Mouse (Mus musculus) forebrain, postnatal 0 days (tissue): ENCODE results near the gene Adap1. TPM values are rescaled to one million over a fixed set of nuclear protein-coding genes. Genes with fewer than 3 reads are reported as not detected.
"Not testable (repeated sequence)": the region's sequence is repeated elsewhere in the genome, so short reads cannot be mapped to it uniquely, and the experiment has no call there.

ENCODE experiments used
- ATAC-seq: fragments of 200-750 bp; cut with Nextera tagmentation; 2 replicates; pipeline ENCODE4 v1.8.0; 2017; ENCODE audit warnings: mild to moderate bottlenecking, moderate library complexity
- DNase-seq: peaks from one replicate; pipeline ENCODE4 v3.0.0-alpha.2; 2015
- H3K27ac ChIP-seq: fragments of 300-500 bp; sonication (generic); 2 replicates; pipeline ENCODE4 v1.5.1; 2014; ENCODE audit warnings: low read depth, mild to moderate bottlenecking, antibody characterized with exemption, low read length, moderate library complexity, mixed read lengths
- H3K27me3 ChIP-seq: fragments of 300-500 bp; sonication (generic); 2 replicates; pipeline ENCODE4 v1.6.1; 2014; ENCODE audit warnings: mild to moderate bottlenecking, low read length, mixed read lengths; ENCODE audit not compliant: insufficient read depth
- H3K36me3 ChIP-seq: fragments of 300-500 bp; sonication (generic); 2 replicates; pipeline ENCODE4 v1.6.1; 2014; ENCODE audit warnings: mild to moderate bottlenecking, moderate library complexity; ENCODE audit not compliant: insufficient read depth
- H3K4me1 ChIP-seq: fragments of 300-500 bp; sonication (generic); 2 replicates; pipeline ENCODE4 v1.6.1; 2014; ENCODE audit warnings: antibody characterized with exemption; ENCODE audit not compliant: insufficient read depth
- H3K4me2 ChIP-seq: fragments of 300-500 bp; sonication (generic); 2 replicates; pipeline ENCODE4 v1.6.1; 2014; ENCODE audit warnings: low read depth, mild to moderate bottlenecking, moderate library complexity
- H3K4me3 ChIP-seq: fragments of 300-500 bp; sonication (generic); 2 replicates; pipeline ENCODE4 v1.5.1; 2014; ENCODE audit warnings: low read depth, low read length, mixed read lengths
- H3K9ac ChIP-seq: fragments of 300-500 bp; sonication (generic); 2 replicates; pipeline ENCODE4 v1.6.1; 2014; ENCODE audit warnings: mild to moderate bottlenecking
- H3K9me3 ChIP-seq: fragments of 300-500 bp; sonication (generic); 2 replicates; pipeline ENCODE4 v1.6.1; 2016; ENCODE audit warnings: low read length
- CTCF ChIP-seq: sonication (generic); IDR thresholded peaks from 2 replicates; pipeline ENCODE4 v1.5.1; 2016; ENCODE audit warnings: antibody characterized with exemption, control low read depth, low read depth
- WGBS: fragments of 180-500 bp; shearing (Covaris S2); extraction: QIAGEN DNeasy Blood & Tissue Kit; methylation state at CpG from one replicate; pipeline ENCODE4 v1.1.7; 2014; 5-methylcytosine and 5-hydroxymethylcytosine counted together
- polyA plus RNA-seq: library from polyadenylated mRNA; unstranded; fragments of >200 nt; fragmentation: Nextera tagmentation; extraction: Ambion mirVana; gene quantifications from 2 replicates; pipeline ENCODE4 v1.2.1, GENCODE M21; 2015
- total RNA-seq: library from RNA; depleted of rRNA; stranded (reverse); fragments of >200 nt; gene quantifications from 2 replicates; pipeline ENCODE4 v1.2.3, GENCODE M21; 2014

Gene Adap1
- total and polyA plus RNA-seq, 2 experiments from 2014 or later: 128 to 188 TPM

DNA sequence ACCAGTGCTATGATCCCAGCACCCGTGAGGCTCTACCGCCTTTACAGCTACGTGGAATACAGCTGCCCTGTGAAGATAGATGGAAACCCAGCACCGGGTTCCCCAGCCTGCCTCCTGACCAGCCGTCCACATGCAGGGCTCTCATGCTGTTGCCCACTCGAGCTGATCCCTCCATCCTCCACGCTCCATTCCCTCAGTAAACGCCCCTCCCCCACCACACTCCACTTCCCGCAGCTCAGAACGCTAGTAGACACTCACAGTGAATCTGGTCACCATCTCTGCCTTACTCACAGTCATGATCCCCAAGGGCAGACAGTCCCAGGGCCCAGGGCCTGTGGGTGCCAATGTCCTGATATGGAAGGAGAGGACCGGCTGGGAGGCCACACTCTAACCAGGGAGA is 13.5 kb upstream of the Adap1 start:
- no peaks in the 10 kb centered on the region for H3K27me3 ChIP-seq
- no peak for TF ChIP-seq CTCF
- no peak overlapping the region for H3K4me3 ChIP-seq
- peaks cover 2% of the 10 kb centered on the region; the same call in 1 of the 2 replicates for H3K4me1 ChIP-seq
- H3K27ac ChIP-seq: no peak overlapping the region
- WGBS: 85% methylated on average over 11 of the region's 11 CpGs
- H3K9me3 ChIP-seq: no peaks in the 10 kb centered on the region
- no peak for ATAC-seq
- no peak overlapping the region for H3K4me2 ChIP-seq
- DNase-seq: no peak
- no peak overlapping the region for H3K9ac ChIP-seq
- peaks cover 76% of the 10 kb centered on the region for H3K36me3 ChIP-seq

DNA sequence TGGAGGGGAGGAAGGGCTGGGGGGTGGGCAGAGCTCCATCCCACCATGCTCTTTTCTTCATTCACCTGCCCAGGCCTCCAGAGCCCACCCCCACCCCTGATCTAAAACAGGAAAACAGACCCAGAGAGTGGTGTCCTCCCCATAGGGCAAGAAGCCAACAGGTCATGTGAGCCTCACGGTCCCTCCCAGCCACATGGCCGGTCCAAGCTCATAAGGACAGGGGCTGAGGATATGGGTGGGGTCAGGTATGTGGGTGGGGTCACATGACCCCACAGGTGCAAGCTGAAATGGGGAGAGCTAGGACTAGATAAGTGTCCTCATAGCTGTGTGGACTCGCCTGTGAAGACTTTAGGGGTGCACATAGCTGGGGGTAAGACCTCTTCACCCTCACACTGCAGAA is 13.0 kb upstream of the Adap1 start:
- H3K36me3 ChIP-seq: peaks cover 76% of the 10 kb centered on the region
- no peak overlapping the region for H3K27ac ChIP-seq
- no peaks in the 10 kb centered on the region for H3K27me3 ChIP-seq

DNA sequence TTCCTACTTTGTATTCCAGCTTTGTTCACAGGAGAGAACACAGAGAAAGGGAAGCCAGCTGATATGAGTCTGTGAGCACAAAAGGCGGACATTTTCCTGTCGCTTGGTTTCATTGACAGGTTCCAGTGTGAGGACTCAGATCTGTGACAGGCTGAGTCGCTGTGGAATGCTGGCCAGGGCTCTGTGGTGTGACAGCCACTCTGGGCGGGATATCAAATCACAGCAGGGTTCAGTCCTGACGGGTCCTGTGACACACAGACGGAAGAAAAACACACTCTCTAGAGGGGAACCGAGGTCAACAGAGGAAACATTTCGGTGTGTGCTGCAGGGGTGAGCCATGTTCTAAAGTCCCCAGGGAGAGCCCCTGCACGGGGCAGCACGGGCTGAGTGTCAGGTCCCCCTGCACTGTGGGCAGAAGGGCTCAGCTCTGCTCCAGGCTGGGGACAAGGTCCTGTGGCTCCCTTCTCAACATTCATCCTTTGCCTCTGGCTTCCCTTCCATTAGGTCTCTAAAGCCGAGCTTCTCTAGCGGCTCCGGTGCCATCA is 12.5 kb upstream of the Adap1 start:
- no peak overlapping the region for H3K9ac ChIP-seq
- ATAC-seq (no peak), DNase-seq (no peak)
- H3K27me3 ChIP-seq: no peaks in the 10 kb centered on the region
- no peaks in the 10 kb centered on the region for H3K9me3 ChIP-seq
- no peak overlapping the region for H3K4me3 ChIP-seq
- no peak overlapping the region for H3K27ac ChIP-seq
- H3K36me3 ChIP-seq: peaks cover 76% of the 10 kb centered on the region
- TF ChIP-seq CTCF: no peak
- H3K4me1 ChIP-seq: no peaks in the 10 kb centered on the region
- H3K4me2 ChIP-seq: no peak overlapping the region
- WGBS: 80% methylated on average over 13 of the region's 13 CpGs

More for the DNA sequence above, 13.0 kb upstream of the Adap1 start:
- no peaks in the 10 kb centered on the region for H3K9me3 ChIP-seq
- 90% methylated on average over 3 of the region's 3 CpGs for WGBS
- no peaks in the 10 kb centered on the region for H3K4me1 ChIP-seq
- ATAC-seq: no peak
- H3K4me3 ChIP-seq: no peak overlapping the region
- no peak for TF ChIP-seq CTCF
- H3K4me2 ChIP-seq: no peak overlapping the region
- DNase-seq: no peak
- H3K9ac ChIP-seq: no peak overlapping the region

DNA sequence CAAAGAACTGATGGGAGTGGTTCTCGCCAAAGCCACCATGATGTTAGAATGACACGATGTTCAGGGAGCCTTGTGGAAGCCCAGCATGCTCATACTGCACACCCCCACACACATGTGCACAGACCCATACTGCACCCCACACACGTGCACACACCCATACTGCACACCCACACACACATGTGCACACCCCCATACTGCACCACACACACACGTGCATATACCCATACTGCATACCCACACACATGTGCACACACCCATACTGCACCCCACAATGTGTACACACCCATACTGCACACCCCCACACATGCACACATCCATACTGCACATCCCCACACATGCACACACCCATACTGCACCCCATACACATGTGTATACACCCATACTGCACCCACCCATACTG is 10.2 kb upstream of the Adap1 start:
- no peaks in the 10 kb centered on the region for H3K27me3 ChIP-seq
- no peak overlapping the region for H3K4me2 ChIP-seq
- H3K36me3 ChIP-seq: peaks cover 58% of the 10 kb centered on the region
- peak; percentile 23; the same call in 1 of the 2 replicates for ATAC-seq
- WGBS: 92% methylated on average over 4 of the region's 4 CpGs
- H3K27ac ChIP-seq: no peak overlapping the region
- no peak for DNase-seq
- TF ChIP-seq CTCF: no peak
- H3K9me3 ChIP-seq: no peaks in the 10 kb centered on the region
- H3K4me1 ChIP-seq: no peaks in the 10 kb centered on the region
- no peak overlapping the region for H3K9ac ChIP-seq
- H3K4me3 ChIP-seq: no peak overlapping the region

DNA sequence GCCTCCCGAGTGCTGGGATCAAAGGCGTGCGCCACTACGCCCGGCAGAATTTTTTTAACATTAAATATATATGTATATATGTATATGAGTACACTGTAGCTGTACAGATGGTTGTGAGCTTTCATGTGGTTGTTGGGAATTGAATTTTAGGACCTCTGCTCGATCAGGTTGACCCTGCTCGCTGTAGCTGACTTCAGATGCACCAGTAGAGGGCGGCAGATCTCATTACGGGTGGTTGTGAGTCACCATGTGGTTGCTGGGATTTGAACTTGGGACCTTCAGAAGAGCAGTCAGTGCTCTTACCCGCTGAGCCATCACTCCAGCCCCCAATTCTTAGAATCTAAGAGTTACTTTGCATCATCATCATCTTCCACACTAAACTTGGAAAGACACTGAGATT is 9.0 kb upstream of the Adap1 start:
- not testable (repeated sequence) for H3K4me3 ChIP-seq, H3K9me3 ChIP-seq, H3K27ac ChIP-seq, H3K9ac ChIP-seq, ATAC-seq, H3K27me3 ChIP-seq, H3K4me2 ChIP-seq, DNase-seq, H3K4me1 ChIP-seq
- H3K36me3 ChIP-seq: peaks cover 49% of the 10 kb centered on the region
- WGBS: 85% methylated on average over 10 of the region's 10 CpGs

DNA sequence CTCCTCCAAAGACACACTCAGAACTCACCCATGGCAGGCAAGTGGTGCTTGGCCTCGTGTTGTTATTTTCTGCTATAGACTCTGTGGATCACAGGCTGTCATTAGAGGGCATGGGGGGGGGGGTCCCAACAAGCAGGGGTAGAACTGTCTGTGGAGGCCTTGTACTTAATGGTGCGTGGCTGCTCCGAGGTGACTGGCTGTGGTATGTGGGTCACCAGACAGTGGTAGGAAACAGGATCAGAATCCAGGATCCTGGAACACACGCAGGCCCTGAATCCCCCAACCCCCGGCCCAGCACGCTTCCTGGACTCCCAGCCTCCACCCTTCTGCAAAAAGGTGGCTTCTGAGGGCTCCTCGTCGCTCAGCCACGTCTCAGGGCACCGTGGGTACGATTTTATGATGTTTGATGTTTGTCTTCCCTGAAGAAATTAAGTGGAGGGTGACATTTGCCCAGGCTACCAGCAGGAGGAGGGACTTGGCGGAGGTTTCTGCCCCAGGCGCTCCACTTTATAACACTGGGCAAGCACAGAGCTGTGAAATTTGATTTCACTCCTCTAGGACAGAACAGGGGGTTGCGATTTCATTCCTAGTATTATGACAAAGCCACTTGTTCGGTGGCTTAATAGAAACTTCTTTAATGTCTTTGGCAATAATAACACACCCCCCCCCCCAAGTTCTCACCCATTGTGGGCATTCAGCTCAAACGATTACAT is 8.0 kb upstream of the Adap1 start:
- Histone ChIP-seq H3K27ac (no peak overlapping the region), H3K9me3 (no peaks in the 10 kb centered on the region), H3K4me2 (no peak overlapping the region), H3K4me1 (no peaks in the 10 kb centered on the region), H3K4me3 (no peak overlapping the region), H3K9ac (no peak overlapping the region), H3K36me3 (peaks cover 40% of the 10 kb centered on the region), H3K27me3 (no peaks in the 10 kb centered on the region)
- ATAC-seq (no peak), DNase-seq (no peak)
- TF ChIP-seq CTCF: no peak
- 82% methylated on average over 16 of the region's 16 CpGs for WGBS

DNA sequence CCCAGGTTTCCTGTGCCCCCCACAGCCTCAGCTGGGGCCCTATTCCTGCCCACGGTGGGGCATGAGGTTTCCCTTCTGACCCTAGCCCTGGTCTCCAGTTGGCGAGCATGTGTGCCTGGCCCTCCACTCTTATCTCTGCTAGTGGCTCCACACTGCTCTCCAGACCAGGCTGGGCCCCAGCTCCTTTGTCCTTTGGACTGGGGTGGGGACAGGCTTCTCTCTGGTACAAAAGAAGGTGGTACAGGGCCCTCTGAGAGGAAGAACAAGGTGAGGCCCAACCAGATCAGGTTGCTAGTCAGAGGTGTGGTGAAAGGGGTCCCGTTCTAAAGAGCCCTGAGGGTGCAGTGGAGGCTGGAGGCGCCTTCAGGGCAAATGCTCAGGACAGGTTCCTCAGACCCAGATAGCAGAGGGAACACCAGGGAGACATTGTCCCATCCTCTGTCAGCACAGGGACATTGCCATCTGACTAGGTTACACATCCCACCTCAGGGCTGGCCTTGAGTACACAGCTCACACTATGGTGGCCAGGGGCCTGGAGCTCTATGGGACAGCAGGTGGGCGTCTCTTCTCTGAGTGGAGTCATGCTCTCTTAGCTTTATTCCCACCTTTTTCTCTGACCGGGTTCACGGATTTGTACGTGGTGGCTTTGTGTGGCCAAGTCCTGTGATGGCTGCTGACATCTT is 7.3 kb upstream of the Adap1 start:
- WGBS: 87% methylated on average over 8 of the region's 8 CpGs
- ATAC-seq (no peak), DNase-seq (no peak)
- H3K36me3 ChIP-seq: peaks cover 32% of the 10 kb centered on the region
- no peak overlapping the region for H3K4me3 ChIP-seq
- no peak overlapping the region for H3K9ac ChIP-seq
- H3K9me3 ChIP-seq: no peaks in the 10 kb centered on the region
- no peaks in the 10 kb centered on the region for H3K27me3 ChIP-seq
- no peak overlapping the region for H3K4me2 ChIP-seq
- no peaks in the 10 kb centered on the region for H3K4me1 ChIP-seq
- no peak overlapping the region for H3K27ac ChIP-seq
- no peak for TF ChIP-seq CTCF
